Mouse (Mus musculus) liver, adult 2 months (tissue): Measurements from ENCODE around the gene Pom121l2.

ENCODE experiments used
- CTCF ChIP-seq: fragments of 200-500 bp; IDR thresholded peaks from 2 replicates; pipeline ENCODE4 v1.5.1; 2011; ENCODE audit warnings: low read depth, low read length, control low read depth
- POLR2A ChIP-seq: fragments of 200-500 bp; IDR thresholded peaks from 2 replicates; pipeline ENCODE4 v1.6.1; 2011; ENCODE audit warnings: low read length, control low read depth; ENCODE audit not compliant: insufficient read depth; ENCODE audit errors: extremely low read depth

DNA sequence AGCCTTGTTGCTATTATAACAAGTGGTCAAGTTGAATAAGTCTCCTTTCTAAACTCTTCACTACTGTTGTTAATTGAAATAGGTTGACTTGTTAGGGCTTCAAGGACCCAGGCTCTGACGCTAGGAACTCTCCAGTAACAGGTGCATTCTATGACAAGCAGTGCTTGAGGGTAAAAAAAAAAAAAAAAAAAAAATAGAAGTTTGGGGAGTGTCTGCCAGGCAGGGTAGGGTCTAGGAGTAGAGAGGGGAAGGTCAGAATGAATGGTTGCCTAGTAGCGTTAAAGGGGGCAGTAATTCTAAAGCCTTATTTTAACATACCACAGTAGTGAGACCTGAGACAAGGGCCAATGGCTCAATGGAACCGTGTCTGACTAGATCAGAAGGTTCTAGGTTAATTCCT is 17.4 kb downstream of the Pom121l2 start:
- no peak for TF ChIP-seq POLR2A
- TF ChIP-seq CTCF, result no peak
